Mouse (Mus musculus): ENCODE data around the gene Kcnab1.

DNA sequence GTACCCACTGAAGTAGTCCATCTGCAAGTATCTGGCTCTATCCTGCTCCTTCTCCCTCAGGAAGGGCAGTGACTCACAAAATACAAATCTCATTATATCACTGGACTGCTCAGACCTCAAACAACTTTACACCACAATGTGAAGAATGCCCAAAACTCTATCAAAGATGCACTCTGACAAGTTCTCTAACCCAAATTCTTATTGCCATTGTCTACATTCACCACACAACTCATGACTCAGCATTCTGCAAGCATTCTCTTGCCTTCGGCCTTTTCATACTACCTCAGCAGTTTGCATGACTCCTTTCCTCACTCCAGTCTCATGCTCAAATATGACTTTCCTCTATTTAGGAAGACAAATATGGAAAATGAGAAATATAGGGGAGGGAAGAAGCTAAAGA, 42.6 kb downstream of the Kcnab1 start:
- TF ChIP-seq POLR2A (IDR thresholded peaks at IDR 0.05; ENCODE audit: borderline replicate concordance, extremely low read depth, insufficient read depth, insufficient read length, poor library complexity, severe bottlenecking) (no peak), CTCF (IDR thresholded peaks at IDR 0.05; ENCODE audit: borderline replicate concordance, extremely low read depth, insufficient read depth, insufficient read length) (no peak)

All from brain, embryonic 14.5 days (tissue).